In genomic region chr2:150647681-150648299, GRCm38 (mm10) we compare ENCODE assay signal across 16 mouse cellular contexts. TPM values are rescaled to one million over a fixed set of nuclear protein-coding genes. Genes with fewer than 3 reads are reported as not detected.
DNase-seq lines count a peak whose midpoint lies in the region; ATAC-seq lines count a peak whose summit lies in the region.
"Had no signal": no experiment of that assay in that cellular context is flagged by ENCODE, and none has a peak within 500 bp of the region (broad histone marks: within the 10 kb centered on the region; RNA-seq: fewer than 3 reads in every experiment).

No protein-coding gene starts in this region.

- H3K4me3 ChIP-seq in forebrain, embryonic 16.5 days (replicated peaks; ENCODE audit: low read length), result no peak overlapping the region
- H3K4me3 ChIP-seq in intestine, embryonic 16.5 days (ENCODE audit: low read length), result no peak overlapping the region
- H3K4me3 ChIP-seq: intestine, embryonic 15.5 days; myocyte; stomach, embryonic 15.5 days had no signal

- peak; percentile 49 for DNase-seq in kidney, adult 18-20 months
- DNase-seq in kidney, postnatal 4 days, result no peak
- peak; percentile 30 for DNase-seq in retina, postnatal 1 day
- DNase-seq in retina, embryonic 14.5 days (ENCODE audit: low spot score), result no peak
- peak; percentile 12 for DNase-seq in splenic B cell, adult 2 months (ENCODE audit: low read depth, low spot score)
- DNase-seq in thymus, postnatal 4 days, result no peak
- DNase-seq: adrenal gland, adult 2 months; lung, postnatal 4 days had no signal

- H3K9me3 ChIP-seq in forebrain, embryonic 16.5 days (ENCODE audit: control insufficient read depth, low read length), result no peaks in the 10 kb centered on the region
- H3K9me3 ChIP-seq in intestine, embryonic 16.5 days (ENCODE audit: control insufficient read depth, low read length), result no peaks in the 10 kb centered on the region
- H3K9me3 ChIP-seq: intestine, embryonic 15.5 days; stomach, embryonic 15.5 days had no signal

- H3K4me2 ChIP-seq in forebrain, embryonic 16.5 days (ENCODE audit: low read length), result no peak overlapping the region
- H3K4me2 ChIP-seq in intestine, embryonic 16.5 days (ENCODE audit: low read depth, low read length), result no peak overlapping the region
- H3K4me2 ChIP-seq: intestine, embryonic 15.5 days; stomach, embryonic 15.5 days had no signal

- no peak overlapping the region for H3K9ac ChIP-seq in forebrain, embryonic 16.5 days (replicated peaks; ENCODE audit: low read depth, low read length)
- no peak overlapping the region for H3K9ac ChIP-seq in intestine, embryonic 16.5 days (ENCODE audit: low read depth, low read length)
- H3K9ac ChIP-seq: intestine, embryonic 15.5 days; liver, embryonic 14.5 days; stomach, embryonic 15.5 days had no signal

- peaks cover 31% of the 10 kb centered on the region for H3K4me1 ChIP-seq in forebrain, embryonic 16.5 days (replicated peaks; ENCODE audit: control insufficient read depth, insufficient read depth, low read length)
- peaks cover 8% of the 10 kb centered on the region; the same call in 1 of the 2 replicates for H3K4me1 ChIP-seq in intestine, embryonic 16.5 days (ENCODE audit: control insufficient read depth, insufficient read depth, low read length)
- H3K4me1 ChIP-seq: stomach, embryonic 15.5 days had no signal

- H3K27me3 ChIP-seq in forebrain, embryonic 16.5 days (replicated peaks; ENCODE audit: control insufficient read depth, insufficient read depth, low read length), result no peaks in the 10 kb centered on the region
- H3K27me3 ChIP-seq in splenic B cell, adult 2 months (ENCODE audit: control insufficient read depth, insufficient read depth, low read length, poor library complexity, severe bottlenecking), result no peaks in the 10 kb centered on the region
- H3K27me3 ChIP-seq in intestine, embryonic 16.5 days (replicated peaks; ENCODE audit: control insufficient read depth, insufficient read depth, low read length), result no peaks in the 10 kb centered on the region
- H3K27me3 ChIP-seq: intestine, embryonic 15.5 days; Patski; stomach, embryonic 15.5 days had no signal

- no peak for ATAC-seq in forebrain, embryonic 16.5 days
- no peak for ATAC-seq in intestine, embryonic 16.5 days
- ATAC-seq: intestine, embryonic 15.5 days; Patski had no signal

- no peaks in the 10 kb centered on the region for H3K36me3 ChIP-seq in forebrain, embryonic 16.5 days (ENCODE audit: control insufficient read depth, insufficient read depth)
- no peaks in the 10 kb centered on the region for H3K36me3 ChIP-seq in splenic B cell, adult 2 months (ENCODE audit: control insufficient read depth, insufficient read depth, low read length, poor library complexity, severe bottlenecking)
- no peaks in the 10 kb centered on the region for H3K36me3 ChIP-seq in intestine, embryonic 16.5 days (ENCODE audit: control insufficient read depth, insufficient read depth, low read length)
- H3K36me3 ChIP-seq: intestine, embryonic 15.5 days; stomach, embryonic 15.5 days had no signal

- peak overlapping the region; percentile 16 for H3K27ac ChIP-seq in forebrain, embryonic 16.5 days (ENCODE audit: low read length)
- no peak overlapping the region; the same call in 1 of the 2 replicates for H3K27ac ChIP-seq in intestine, embryonic 16.5 days (ENCODE audit: low read length)
- H3K27ac ChIP-seq: intestine, embryonic 15.5 days; liver, embryonic 14.5 days had no signal

- WGBS in forebrain, embryonic 16.5 days, result 34% methylated on average over 14 of the region's 14 CpGs
- whole genome bisulfite sequencing in intestine, embryonic 16.5 days, result 75% methylated on average over 14 of the region's 14 CpGs

RNA-seq across cellular contexts. Expression of gene Acss1, which starts 20.5 kb away (rescaled TPM):
- 21.9 and 22.2 TPM in 2 replicates for polyA plus RNA-seq in forebrain, embryonic 16.5 days (2015; fragmentation: Nextera tagmentation; extraction: Ambion mirVana)
- polyA plus RNA-seq in intestine, embryonic 16.5 days (2015; fragmentation: Nextera tagmentation; extraction: Ambion mirVana), result 35.3 and 37.7 TPM in 2 replicates
- polyA plus RNA-seq: myocyte had no signal

RNA-seq across cellular contexts. Expression of gene Apmap, which starts 39.4 kb away (rescaled TPM):
- 42.2 and 44.4 TPM in 2 replicates for polyA plus RNA-seq in forebrain, embryonic 16.5 days (2015; fragmentation: Nextera tagmentation; extraction: Ambion mirVana)
- polyA plus RNA-seq in intestine, embryonic 16.5 days (2015; fragmentation: Nextera tagmentation; extraction: Ambion mirVana), result 38.8 and 42.9 TPM in 2 replicates

RNA-seq across cellular contexts. Expression of gene Vsx1, which starts 41.4 kb away (rescaled TPM):
- polyA plus RNA-seq in forebrain, embryonic 16.5 days (2015; fragmentation: Nextera tagmentation; extraction: Ambion mirVana), result not detected in 2 replicates
- polyA plus RNA-seq in intestine, embryonic 16.5 days (2015; fragmentation: Nextera tagmentation; extraction: Ambion mirVana), result not detected in 2 replicates
- polyA plus RNA-seq: adrenal gland, adult 2 months; heart, embryonic 14.5 days; intestine, embryonic 15.5 days; liver, embryonic 14.5 days; myocyte; Patski; stomach, embryonic 15.5 days had no signal

Comparison
In these comparisons a context has a peak if more than half of its experiments do, and no peak if none do; other contexts are left out.
1. DNase-seq: peak in kidney, adult 18-20 months (single experiment), retina, postnatal 1 day (single experiment) and splenic B cell, adult 2 months (single experiment); none in kidney, postnatal 4 days (0 of 2), retina, embryonic 14.5 days (single experiment) and thymus, postnatal 4 days (single experiment).